Mouse (Mus musculus): Measurements from ENCODE around the gene Lamtor2.

DNA sequence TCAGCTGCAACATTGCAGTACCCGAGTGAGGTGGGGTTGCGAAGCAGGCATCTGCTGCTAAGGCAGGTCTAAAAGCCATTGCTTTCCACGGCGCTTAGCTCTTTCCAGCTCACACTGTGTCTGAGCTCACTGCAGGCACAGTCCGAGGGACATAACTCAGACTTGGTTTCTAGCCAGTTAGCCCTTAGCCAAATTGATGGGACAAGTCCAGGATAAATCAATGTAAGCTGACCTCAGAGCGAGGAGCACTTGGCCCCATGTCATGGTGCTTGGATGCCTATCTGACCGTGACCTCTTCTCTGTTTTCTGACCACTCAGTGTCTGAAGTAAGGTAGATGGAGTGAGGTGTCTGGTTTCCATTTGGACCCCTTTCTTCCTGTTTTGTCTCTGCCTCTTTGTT is 11.1 kb upstream of the Lamtor2 start:
- TF ChIP-seq CTCF (IDR thresholded peaks at IDR 0.05; ENCODE audit: borderline replicate concordance, insufficient read depth, low read depth, low read length) (no peak), POLR2A (IDR thresholded peaks at IDR 0.05; ENCODE audit: borderline replicate concordance, insufficient read depth, low read length) (no peak)
